Mouse (Mus musculus): ENCODE results near the gene B3gnt3. TPM values are rescaled to one million over a fixed set of nuclear protein-coding genes. Genes with fewer than 3 reads are reported as not detected.
"Not testable (repeated sequence)": the region's sequence is repeated elsewhere in the genome, so short reads cannot be mapped to it uniquely, and the experiment has no call there.

The B3gnt3 gene
- polyA plus RNA-seq, 1 experiment from 2014 or later: 0.58 TPM

GRCm38 (mm10) chr8:71702087-71702432, 471 bp upstream of the B3gnt3 start:
- no peak overlapping the region for H3K4me3 ChIP-seq (replicated peaks; ENCODE audit: low read length)
- H3K27ac ChIP-seq (ENCODE audit: low read length): no peak overlapping the region
- H3K36me3 ChIP-seq (ENCODE audit: control insufficient read depth, insufficient read depth): no peaks in the 10 kb centered on the region
- 0 out of 2 replicates have a peak, but pooled peaks cover 2% of the 10 kb centered on the region for H3K4me1 ChIP-seq (replicated peaks; ENCODE audit: control insufficient read depth, insufficient read depth, low read length)
- 31% methylated on average over 4 of the region's 4 CpGs for WGBS
- H3K9me3 ChIP-seq (ENCODE audit: control insufficient read depth, low read length): no peaks in the 10 kb centered on the region
- ATAC-seq: no peak
- H3K9ac ChIP-seq (replicated peaks; ENCODE audit: low read depth, low read length): no peak overlapping the region
- H3K4me2 ChIP-seq (ENCODE audit: low read length): no peak overlapping the region
- H3K27me3 ChIP-seq (replicated peaks; ENCODE audit: control insufficient read depth, insufficient read depth, low read length): peaks cover 44% of the 10 kb centered on the region

- Histone ChIP-seq H3K36me3 (ENCODE audit: control insufficient read depth, insufficient read depth) (no peaks in the 10 kb centered on the region), H3K27ac (ENCODE audit: low read length) (no peak overlapping the region), H3K9ac (replicated peaks; ENCODE audit: low read depth, low read length) (no peak overlapping the region), H3K27me3 (replicated peaks; ENCODE audit: control insufficient read depth, insufficient read depth, low read length) (peaks cover 50% of the 10 kb centered on the region), H3K9me3 (ENCODE audit: control insufficient read depth, low read length) (no peaks in the 10 kb centered on the region), H3K4me3 (replicated peaks; ENCODE audit: low read length) (0 out of 2 replicates have a peak overlapping the region, but pooled peaks have one; percentile 0), H3K4me1 (replicated peaks; ENCODE audit: control insufficient read depth, insufficient read depth, low read length) (0 out of 2 replicates have a peak, but pooled peaks cover 2% of the 10 kb centered on the region), H3K4me2 (ENCODE audit: low read length) (peak overlapping the region; percentile 8; the same call in 1 of the 2 replicates)
- ATAC-seq: no peak
- 9% methylated on average over 29 of the region's 29 CpGs for WGBS
These were observed 908 bp downstream of the B3gnt3 start for GRCm38 (mm10) chr8:71700493-71701269.

GRCm38 (mm10) chr8:71695456-71695855, 6.1 kb downstream of the B3gnt3 start:
- not testable (repeated sequence) for H3K27ac ChIP-seq (ENCODE audit: low read length); H3K4me2 ChIP-seq (ENCODE audit: low read length); ATAC-seq; H3K9me3 ChIP-seq (ENCODE audit: control insufficient read depth, low read length); H3K4me3 ChIP-seq (replicated peaks; ENCODE audit: low read length); H3K9ac ChIP-seq (replicated peaks; ENCODE audit: low read depth, low read length); H3K36me3 ChIP-seq (ENCODE audit: control insufficient read depth, insufficient read depth)
- 65% methylated on average over 12 of the region's 12 CpGs for WGBS
- peaks cover 12% of the 10 kb centered on the region for H3K4me1 ChIP-seq (replicated peaks; ENCODE audit: control insufficient read depth, insufficient read depth, low read length)
- H3K27me3 ChIP-seq (replicated peaks; ENCODE audit: control insufficient read depth, insufficient read depth, low read length): peaks cover 75% of the 10 kb centered on the region

- ATAC-seq: peak; percentile 32; the same call in 1 of the 2 replicates
- 8% methylated on average over 68 of the region's 68 CpGs for WGBS
- Histone ChIP-seq H3K36me3 (ENCODE audit: control insufficient read depth, insufficient read depth) (no peaks in the 10 kb centered on the region), H3K27me3 (replicated peaks; ENCODE audit: control insufficient read depth, insufficient read depth, low read length) (peaks cover 81% of the 10 kb centered on the region), H3K27ac (ENCODE audit: low read length) (no peak overlapping the region), H3K9me3 (ENCODE audit: control insufficient read depth, low read length) (no peaks in the 10 kb centered on the region), H3K9ac (replicated peaks; ENCODE audit: low read depth, low read length) (no peak overlapping the region), H3K4me2 (ENCODE audit: low read length) (peak overlapping the region; percentile 44), H3K4me3 (replicated peaks; ENCODE audit: low read length) (peak overlapping the region; percentile 23), H3K4me1 (replicated peaks; ENCODE audit: control insufficient read depth, insufficient read depth, low read length) (peaks cover 12% of the 10 kb centered on the region)
These were observed 8.2 kb downstream of the B3gnt3 start for GRCm38 (mm10) chr8:71693166-71694041.

GRCm38 (mm10) chr8:71692509-71692908, 9.1 kb downstream of the B3gnt3 start:
- WGBS: 2% methylated on average over 30 of the region's 30 CpGs
- Histone ChIP-seq H3K4me1 (replicated peaks; ENCODE audit: control insufficient read depth, insufficient read depth, low read length) (peaks cover 12% of the 10 kb centered on the region), H3K9me3 (ENCODE audit: control insufficient read depth, low read length) (no peaks in the 10 kb centered on the region), H3K36me3 (ENCODE audit: control insufficient read depth, insufficient read depth) (no peaks in the 10 kb centered on the region), H3K4me3 (replicated peaks; ENCODE audit: low read length) (peak overlapping the region; percentile 18; the same call in 1 of the 2 replicates), H3K27me3 (replicated peaks; ENCODE audit: control insufficient read depth, insufficient read depth, low read length) (peaks cover 87% of the 10 kb centered on the region), H3K27ac (ENCODE audit: low read length) (no peak overlapping the region), H3K9ac (replicated peaks; ENCODE audit: low read depth, low read length) (no peak overlapping the region), H3K4me2 (ENCODE audit: low read length) (peak overlapping the region; percentile 19; the same call in 1 of the 2 replicates)
- no peak for ATAC-seq

- no peaks in the 10 kb centered on the region for H3K36me3 ChIP-seq (ENCODE audit: control insufficient read depth, insufficient read depth)
- H3K27me3 ChIP-seq (replicated peaks; ENCODE audit: control insufficient read depth, insufficient read depth, low read length): peaks cover 98% of the 10 kb centered on the region
- H3K9me3 ChIP-seq (ENCODE audit: control insufficient read depth, low read length): no peaks in the 10 kb centered on the region
- no peak for ATAC-seq
- no peak within 1 kb of the TSS for H3K27ac ChIP-seq (ENCODE audit: low read length)
- WGBS: 5% methylated on average over 33 of the region's 33 CpGs
- H3K4me1 ChIP-seq (replicated peaks; ENCODE audit: control insufficient read depth, insufficient read depth, low read length): peaks cover 24% of the 10 kb centered on the region
- H3K4me2 ChIP-seq (ENCODE audit: low read length): no peak within 1 kb of the TSS
- no peak within 1 kb of the TSS for H3K9ac ChIP-seq (replicated peaks; ENCODE audit: low read depth, low read length)
- no peak within 1 kb of the TSS for H3K4me3 ChIP-seq (replicated peaks; ENCODE audit: low read length)
These were observed 12.6 kb downstream of the B3gnt3 start, which contains the start of gene Insl3 for GRCm38 (mm10) chr8:71689028-71689427. Gene Insl3, plus strand, starts transcription at chr8:71689214.

- Histone ChIP-seq H3K27ac (ENCODE audit: low read length) (no peak overlapping the region), H3K4me2 (ENCODE audit: low read length) (no peak overlapping the region), H3K4me3 (replicated peaks; ENCODE audit: low read length) (no peak overlapping the region), H3K4me1 (replicated peaks; ENCODE audit: control insufficient read depth, insufficient read depth, low read length) (peaks cover 13% of the 10 kb centered on the region), H3K9me3 (ENCODE audit: control insufficient read depth, low read length) (no peaks in the 10 kb centered on the region), H3K36me3 (ENCODE audit: control insufficient read depth, insufficient read depth) (no peaks in the 10 kb centered on the region), H3K27me3 (replicated peaks; ENCODE audit: control insufficient read depth, insufficient read depth, low read length) (peaks cover 98% of the 10 kb centered on the region), H3K9ac (replicated peaks; ENCODE audit: low read depth, low read length) (no peak overlapping the region)
- WGBS: 3% methylated on average over 8 of the region's 8 CpGs
- no peak for ATAC-seq
These were observed 14.0 kb downstream of the B3gnt3 start for GRCm38 (mm10) chr8:71687616-71688015.

GRCm38 (mm10) chr8:71686143-71686734, 15.3 kb downstream of the B3gnt3 start:
- Histone ChIP-seq H3K4me2 (ENCODE audit: low read length) (peak overlapping the region; percentile 67), H3K9ac (replicated peaks; ENCODE audit: low read depth, low read length) (peak overlapping the region; percentile 41; the same call in 1 of the 2 replicates), H3K4me3 (replicated peaks; ENCODE audit: low read length) (peak overlapping the region; percentile 43), H3K4me1 (replicated peaks; ENCODE audit: control insufficient read depth, insufficient read depth, low read length) (peaks cover 12% of the 10 kb centered on the region), H3K36me3 (ENCODE audit: control insufficient read depth, insufficient read depth) (no peaks in the 10 kb centered on the region), H3K27me3 (replicated peaks; ENCODE audit: control insufficient read depth, insufficient read depth, low read length) (peaks cover 98% of the 10 kb centered on the region), H3K27ac (ENCODE audit: low read length) (no peak overlapping the region), H3K9me3 (ENCODE audit: control insufficient read depth, low read length) (no peaks in the 10 kb centered on the region)
- peak; percentile 21 for ATAC-seq
- 1% methylated on average over 23 of the region's 23 CpGs for WGBS

- Histone ChIP-seq H3K4me1 (replicated peaks; ENCODE audit: control insufficient read depth, insufficient read depth, low read length) (peaks cover 12% of the 10 kb centered on the region), H3K9ac (replicated peaks; ENCODE audit: low read depth, low read length) (peak overlapping the region; percentile 41; the same call in 1 of the 2 replicates), H3K27me3 (replicated peaks; ENCODE audit: control insufficient read depth, insufficient read depth, low read length) (peaks cover 100% of the 10 kb centered on the region), H3K27ac (ENCODE audit: low read length) (no peak overlapping the region), H3K4me2 (ENCODE audit: low read length) (peak overlapping the region; percentile 67), H3K9me3 (ENCODE audit: control insufficient read depth, low read length) (no peaks in the 10 kb centered on the region), H3K36me3 (ENCODE audit: control insufficient read depth, insufficient read depth) (no peaks in the 10 kb centered on the region), H3K4me3 (replicated peaks; ENCODE audit: low read length) (peak overlapping the region; percentile 43)
- 1% methylated on average over 29 of the region's 29 CpGs for WGBS
- ATAC-seq: peak; percentile 37
These were observed 16.0 kb downstream of the B3gnt3 start for GRCm38 (mm10) chr8:71685573-71685972.
